Mouse (Mus musculus) midbrain, embryonic 10.5 days (tissue): ENCODE measurements around the gene Abcb11. TPM values are rescaled to one million over a fixed set of nuclear protein-coding genes. Genes with fewer than 3 reads are reported as not detected.
"Not testable (repeated sequence)": the region's sequence is repeated elsewhere in the genome, so short reads cannot be mapped to it uniquely, and the experiment has no call there.

Experiments
- DNase-seq: peaks from one replicate; pipeline ENCODE4 v3.0.0-alpha.2; 2017; ENCODE audit warnings: low spot score
- H3K27ac ChIP-seq: fragments of 300-500 bp; sonication (generic); replicated peaks from 2 replicates; pipeline ENCODE4 v1.5.1; 2016; ENCODE audit warnings: mild to moderate bottlenecking
- H3K27me3 ChIP-seq: fragments of 300-500 bp; sonication (generic); 2 replicates; pipeline ENCODE4 v1.6.1; 2016; ENCODE audit warnings: low read depth, mild to moderate bottlenecking; ENCODE audit not compliant: poor library complexity, severe bottlenecking
- H3K36me3 ChIP-seq: fragments of 300-500 bp; sonication (generic); 2 replicates; pipeline ENCODE4 v1.6.1; 2016; ENCODE audit warnings: mild to moderate bottlenecking, moderate library complexity
- H3K4me1 ChIP-seq: fragments of 300-500 bp; sonication (generic); 2 replicates; pipeline ENCODE4 v1.6.1; 2016
- H3K4me3 ChIP-seq: fragments of 300-500 bp; sonication (generic); 2 replicates; pipeline ENCODE4 v1.5.1; 2016; ENCODE audit warnings: mild to moderate bottlenecking, moderate library complexity
- H3K9me3 ChIP-seq: fragments of 300-500 bp; sonication (generic); replicated peaks from 2 replicates; pipeline ENCODE4 v1.6.1; 2016; ENCODE audit warnings: mild to moderate bottlenecking
- WGBS: fragments of 180-500 bp; shearing (Covaris S2); methylation state at CpG from one replicate; pipeline ENCODE4 v1.1.7; 2016; 5-methylcytosine and 5-hydroxymethylcytosine counted together
- polyA plus RNA-seq: library from polyadenylated mRNA; unstranded; fragments of >200 nt; fragmentation: Nextera tagmentation; extraction: Ambion mirVana; gene quantifications from 2 replicates; pipeline ENCODE4 v1.2.1, GENCODE M21; 2016

The Abcb11 gene
- polyA plus RNA-seq, 1 experiment from 2014 or later: not detected

DNA sequence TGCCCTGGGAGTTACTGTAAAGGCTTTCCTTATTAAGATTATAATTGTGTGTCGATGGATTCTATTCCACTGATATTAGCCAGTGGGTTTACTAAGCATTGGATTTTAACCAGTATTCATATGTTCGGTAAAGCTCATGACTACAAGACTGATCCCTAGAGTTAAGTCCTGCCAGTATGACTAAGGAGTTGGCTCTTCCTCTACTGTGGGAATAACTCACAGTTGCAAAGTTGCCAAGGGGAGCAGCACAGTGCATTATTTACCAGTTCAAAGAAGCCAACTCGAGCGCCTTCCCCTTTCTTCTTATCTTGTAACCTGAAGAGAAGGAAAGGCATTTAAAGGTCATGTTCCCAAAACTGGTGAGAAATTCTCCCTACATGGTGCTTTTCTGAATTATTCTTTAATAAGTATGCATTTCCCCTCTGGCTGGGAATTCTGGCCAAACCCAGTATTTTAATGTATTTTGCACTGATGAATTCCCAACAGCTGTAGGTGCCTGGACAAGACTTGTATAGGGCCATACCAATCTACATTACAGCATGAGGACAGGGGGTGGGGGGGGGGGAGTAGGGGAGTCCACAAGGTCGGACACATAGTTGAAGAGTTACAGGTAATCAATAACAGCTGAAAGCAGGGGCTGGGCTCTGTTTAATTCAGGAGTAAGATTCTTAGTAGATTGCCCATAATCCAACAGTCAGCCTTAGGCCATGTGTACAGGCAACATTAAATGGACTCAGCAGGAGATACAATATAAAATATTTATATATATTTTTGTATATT is 17.3 kb downstream of the Abcb11 start:
- DNase-seq: no peak
- Histone ChIP-seq H3K27ac (no peak overlapping the region), H3K27me3 (no peaks in the 10 kb centered on the region), H3K4me1 (peaks cover 10% of the 10 kb centered on the region), H3K9me3 (no peaks in the 10 kb centered on the region), H3K36me3 (no peaks in the 10 kb centered on the region), H3K4me3 (no peak overlapping the region)
- WGBS: 84% methylated on average over 5 of the region's 5 CpGs

DNA sequence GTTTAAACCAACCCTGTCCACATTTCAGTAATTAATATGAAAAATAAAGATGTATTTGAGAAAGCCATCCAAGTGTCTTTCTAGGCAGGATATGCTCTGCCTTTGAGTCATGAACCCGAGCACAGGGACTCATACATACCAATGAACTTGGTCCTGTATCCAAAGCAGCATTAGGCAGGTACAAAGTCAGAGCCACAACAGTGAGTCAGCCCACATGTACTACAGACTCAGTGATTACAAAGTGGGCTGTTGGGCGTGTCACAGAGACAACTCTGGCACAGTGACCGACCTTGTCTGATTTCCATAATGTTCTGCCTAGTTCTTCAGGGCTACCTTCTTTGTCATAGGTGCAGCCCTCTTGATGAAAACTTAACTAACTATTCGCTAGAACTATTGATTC is 19.4 kb downstream of the Abcb11 start:
- Histone ChIP-seq H3K9me3 (no peaks in the 10 kb centered on the region), H3K4me3 (no peak overlapping the region), H3K27me3 (no peaks in the 10 kb centered on the region), H3K4me1 (no peaks in the 10 kb centered on the region), H3K36me3 (no peaks in the 10 kb centered on the region), H3K27ac (no peak overlapping the region)
- 89% methylated on average over 4 of the region's 4 CpGs for WGBS
- DNase-seq: no peak

DNA sequence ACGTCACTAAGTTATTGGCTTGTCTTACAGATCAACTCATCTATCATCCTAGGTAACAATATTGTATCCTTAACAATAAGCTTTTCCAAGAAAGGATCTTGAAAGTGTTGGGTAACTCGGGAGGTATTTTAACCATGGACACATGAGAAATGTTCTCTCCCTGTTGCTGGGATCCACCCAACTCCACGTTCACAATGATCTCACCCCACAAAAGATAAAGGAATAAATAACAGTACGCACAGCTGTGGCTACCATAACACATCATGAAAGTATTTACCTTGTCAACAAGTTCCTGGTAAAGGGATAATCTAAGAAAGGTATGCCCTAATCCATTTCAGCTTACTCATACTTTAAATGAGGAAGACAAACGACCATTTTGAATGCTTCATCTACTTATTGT is 21.0 kb downstream of the Abcb11 start:
- Histone ChIP-seq H3K36me3 (no peaks in the 10 kb centered on the region), H3K27ac (no peak overlapping the region), H3K4me1 (no peaks in the 10 kb centered on the region), H3K9me3 (no peaks in the 10 kb centered on the region), H3K4me3 (no peak overlapping the region), H3K27me3 (no peaks in the 10 kb centered on the region)
- no peak for DNase-seq
- WGBS: 79% methylated on average over 5 of the region's 5 CpGs

DNA sequence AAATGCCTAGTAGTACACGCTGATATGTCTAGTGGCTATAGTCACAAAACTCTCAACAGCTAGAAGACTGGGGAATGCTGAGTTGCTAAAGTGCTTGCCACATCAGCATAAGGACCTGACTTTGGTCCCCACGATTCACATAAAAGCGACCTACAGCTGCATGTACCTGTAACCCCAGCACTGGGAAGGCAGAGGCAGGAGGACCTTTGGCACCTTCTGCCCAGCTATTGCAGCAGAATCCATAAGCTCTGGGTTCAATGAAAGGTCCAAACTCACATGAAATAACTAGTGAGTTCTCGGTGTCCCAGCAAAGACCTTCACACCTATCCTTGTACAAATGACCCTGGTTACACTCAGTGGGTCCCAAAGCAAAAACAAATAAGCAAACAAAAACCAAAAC is 31.1 kb downstream of the Abcb11 start:
- H3K27ac ChIP-seq: no peak overlapping the region
- WGBS: 91% methylated on average over 4 of the region's 4 CpGs
- H3K36me3 ChIP-seq: no peaks in the 10 kb centered on the region
- no peak for DNase-seq
- no peaks in the 10 kb centered on the region for H3K27me3 ChIP-seq
- no peak overlapping the region for H3K4me3 ChIP-seq
- no peaks in the 10 kb centered on the region for H3K4me1 ChIP-seq
- no peaks in the 10 kb centered on the region for H3K9me3 ChIP-seq

DNA sequence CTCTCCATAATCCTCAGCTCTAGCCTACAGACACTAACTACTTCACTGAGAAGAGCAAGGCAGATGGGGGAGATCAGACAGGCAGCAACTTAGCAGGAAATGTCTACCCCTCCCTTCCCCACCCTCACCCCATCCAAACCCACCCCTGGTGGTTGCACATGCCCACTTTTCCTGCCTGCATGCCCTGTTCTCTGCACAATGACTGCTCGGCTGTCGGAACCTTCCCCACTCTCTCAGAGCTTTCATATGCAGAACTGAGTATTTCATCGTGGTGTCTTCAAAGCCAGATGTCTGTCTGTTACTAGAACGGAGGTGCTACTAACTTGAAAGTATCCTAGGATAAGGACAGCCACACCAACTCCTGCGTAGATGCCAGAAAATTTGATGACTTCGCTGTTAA is 34.3 kb downstream of the Abcb11 start:
- 80% methylated on average over 6 of the region's 6 CpGs for WGBS
- H3K4me3 ChIP-seq: no peak overlapping the region
- no peaks in the 10 kb centered on the region for H3K9me3 ChIP-seq

DNA sequence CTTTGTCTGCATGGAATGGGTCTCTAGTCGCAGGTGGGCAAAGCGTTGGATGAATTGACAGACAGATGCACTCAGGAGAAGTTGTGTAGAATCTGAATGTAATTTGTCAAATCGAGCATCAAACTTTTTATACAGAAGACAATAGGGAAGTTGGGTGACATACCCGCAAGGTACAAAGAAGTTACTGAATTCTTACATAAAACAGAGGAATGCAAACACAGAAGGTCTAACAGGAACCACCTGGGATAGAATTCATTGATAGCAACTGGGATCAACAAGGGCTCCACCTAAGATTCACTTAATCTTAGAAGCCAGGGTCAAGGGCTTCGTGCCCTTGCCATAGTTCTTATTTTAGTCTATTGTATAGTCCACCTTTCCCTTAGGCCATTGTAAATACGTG is 41.8 kb downstream of the Abcb11 start:
- not testable (repeated sequence) for H3K36me3 ChIP-seq, H3K4me3 ChIP-seq, H3K4me1 ChIP-seq, H3K27me3 ChIP-seq, DNase-seq, H3K27ac ChIP-seq, H3K9me3 ChIP-seq
- WGBS: 93% methylated on average over 6 of the region's 6 CpGs

More for the DNA sequence above, 34.3 kb downstream of the Abcb11 start:
- Histone ChIP-seq H3K36me3 (no peaks in the 10 kb centered on the region), H3K27ac (no peak overlapping the region), H3K27me3 (no peaks in the 10 kb centered on the region), H3K4me1 (no peaks in the 10 kb centered on the region)
- DNase-seq: no peak

DNA sequence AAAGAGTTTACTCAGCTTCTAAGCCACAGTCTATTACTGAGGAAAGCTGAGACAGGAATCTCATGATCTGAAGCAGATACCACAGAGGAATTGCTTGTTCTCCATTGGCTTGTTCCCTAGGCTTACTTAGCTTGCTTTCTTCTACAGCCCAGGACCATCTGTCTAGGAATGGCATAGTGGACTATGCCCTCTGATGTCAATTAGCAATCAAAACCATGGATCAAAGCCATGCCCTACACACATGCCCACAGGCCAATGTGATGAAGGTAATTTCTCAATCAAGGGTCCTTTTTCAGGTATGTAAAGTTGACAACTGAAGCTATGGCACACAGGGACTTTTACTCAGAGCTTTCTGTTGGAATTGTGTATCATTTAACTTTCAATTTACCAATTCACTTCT is 47.9 kb downstream of the Abcb11 start:
- no peaks in the 10 kb centered on the region for H3K27me3 ChIP-seq
- no peak for DNase-seq
- H3K36me3 ChIP-seq: no peaks in the 10 kb centered on the region
- H3K4me1 ChIP-seq: no peaks in the 10 kb centered on the region
- no peak overlapping the region for H3K4me3 ChIP-seq
- H3K27ac ChIP-seq: no peak overlapping the region
- H3K9me3 ChIP-seq: no peaks in the 10 kb centered on the region

DNA sequence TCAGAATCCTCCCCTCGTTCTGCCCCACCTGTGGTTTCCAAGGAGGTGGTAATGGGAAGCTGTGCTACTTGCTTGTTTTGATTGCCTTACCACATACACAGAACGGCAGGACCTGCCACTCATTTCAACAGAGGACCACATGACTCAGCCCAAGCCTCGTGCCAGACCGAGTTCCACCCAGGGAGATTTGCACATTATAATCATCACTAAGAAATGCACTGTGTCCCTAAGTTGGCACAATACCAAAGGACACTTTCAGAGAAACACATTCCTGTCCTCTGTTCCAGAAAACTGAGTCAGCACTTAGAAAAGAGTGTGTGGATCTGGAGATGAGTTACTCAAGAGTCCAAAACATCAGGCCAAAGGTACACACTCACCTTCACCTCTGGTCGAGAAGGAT is 53.4 kb downstream of the Abcb11 start:
- Histone ChIP-seq H3K9me3 (no peaks in the 10 kb centered on the region), H3K4me1 (no peaks in the 10 kb centered on the region), H3K27ac (no peak overlapping the region), H3K4me3 (no peak overlapping the region), H3K36me3 (no peaks in the 10 kb centered on the region), H3K27me3 (no peaks in the 10 kb centered on the region)
- DNase-seq: no peak
- WGBS: 74% methylated on average over 5 of the region's 5 CpGs

DNA sequence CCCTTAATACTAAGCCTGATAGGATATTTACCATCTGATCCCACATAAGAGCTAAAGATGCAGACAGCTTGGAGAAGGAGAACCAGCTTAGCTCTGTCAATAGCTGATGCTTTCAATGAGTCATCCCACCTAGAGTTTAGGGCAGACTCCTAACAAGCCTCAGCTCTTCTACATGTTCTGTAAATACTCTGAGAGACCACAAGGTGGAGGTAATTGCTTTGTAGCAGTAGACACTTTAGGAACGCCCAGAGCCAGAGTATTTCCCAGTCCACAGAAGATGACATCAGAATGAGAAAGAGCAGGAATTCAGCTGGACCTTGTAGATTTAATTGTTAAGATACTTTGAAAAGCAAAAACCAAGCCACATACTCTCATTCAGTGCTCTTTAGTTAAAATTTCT is 66.5 kb downstream of the Abcb11 start:
- H3K27me3 ChIP-seq: no peaks in the 10 kb centered on the region
- H3K27ac ChIP-seq: no peak overlapping the region
- H3K4me1 ChIP-seq: no peaks in the 10 kb centered on the region
- no peaks in the 10 kb centered on the region for H3K36me3 ChIP-seq
- H3K4me3 ChIP-seq: no peak overlapping the region
- 12% methylated on average over 1 of the region's 1 CpGs for WGBS
- DNase-seq: no peak
- no peaks in the 10 kb centered on the region for H3K9me3 ChIP-seq

DNA sequence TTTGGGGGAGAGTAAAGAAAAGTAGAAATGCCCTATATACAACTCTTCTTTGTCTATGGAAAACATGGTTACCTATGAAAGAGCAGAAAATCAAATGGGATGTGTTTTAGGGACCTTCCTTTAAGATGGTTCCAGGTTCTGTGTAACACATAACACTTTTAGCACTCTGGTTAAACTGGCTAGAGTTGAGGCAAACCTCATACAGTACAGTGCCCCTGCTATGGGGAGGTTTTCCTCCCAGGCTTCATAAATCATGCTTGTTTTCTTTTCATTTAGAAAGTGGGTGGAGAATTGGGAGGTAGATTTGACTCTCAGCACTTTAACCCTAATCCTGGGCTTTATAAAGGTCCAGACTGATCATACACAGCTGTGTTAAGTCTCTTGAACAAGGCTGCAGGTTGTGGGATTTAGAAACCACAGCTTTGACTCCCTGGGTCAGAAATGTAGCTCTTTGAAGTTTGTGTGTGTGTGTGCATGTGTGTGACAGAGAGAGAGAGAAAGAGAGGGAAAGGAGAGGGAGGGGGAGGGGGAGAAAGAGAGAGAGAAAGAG is 78.3 kb downstream of the Abcb11 start:
- H3K27me3 ChIP-seq: no peaks in the 10 kb centered on the region
- no peak for DNase-seq
- H3K9me3 ChIP-seq: no peaks in the 10 kb centered on the region
- H3K27ac ChIP-seq: no peak overlapping the region
- no peaks in the 10 kb centered on the region for H3K36me3 ChIP-seq
- no peak overlapping the region for H3K4me3 ChIP-seq
- H3K4me1 ChIP-seq: no peaks in the 10 kb centered on the region

DNA sequence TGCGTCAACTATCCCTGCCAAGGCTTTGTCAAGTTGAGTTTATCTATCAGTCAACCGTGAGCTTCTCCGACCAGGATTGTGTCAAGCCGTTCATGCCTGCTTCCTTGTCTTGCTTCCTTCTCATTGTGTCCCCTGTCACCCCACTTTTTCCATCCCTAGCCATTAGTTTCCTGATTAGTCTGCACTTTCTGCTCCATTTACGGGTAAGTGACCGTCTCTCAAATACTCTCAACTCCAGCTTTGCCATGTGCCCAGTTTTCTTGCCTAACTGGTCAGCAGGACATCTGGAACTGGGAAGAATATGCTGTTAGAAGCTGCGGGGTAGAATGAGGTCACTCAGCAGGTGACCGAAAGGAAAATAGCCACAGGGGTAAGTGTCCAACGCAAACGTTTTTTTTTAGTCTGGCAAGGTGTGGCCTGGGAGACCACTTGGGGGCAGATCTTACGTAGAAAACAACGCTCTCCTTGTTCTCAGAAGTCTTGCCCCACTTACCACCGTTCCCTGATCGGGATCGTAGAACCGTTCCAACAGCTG is 94.1 kb downstream of the Abcb11 start:
- WGBS: 59% methylated on average over 16 of the region's 16 CpGs
- no peaks in the 10 kb centered on the region for H3K27me3 ChIP-seq
- peaks cover 21% of the 10 kb centered on the region for H3K4me1 ChIP-seq
- no peak overlapping the region for H3K27ac ChIP-seq
- no peaks in the 10 kb centered on the region for H3K36me3 ChIP-seq
- no peaks in the 10 kb centered on the region for H3K9me3 ChIP-seq
- no peak for DNase-seq
- no peak overlapping the region for H3K4me3 ChIP-seq

DNA sequence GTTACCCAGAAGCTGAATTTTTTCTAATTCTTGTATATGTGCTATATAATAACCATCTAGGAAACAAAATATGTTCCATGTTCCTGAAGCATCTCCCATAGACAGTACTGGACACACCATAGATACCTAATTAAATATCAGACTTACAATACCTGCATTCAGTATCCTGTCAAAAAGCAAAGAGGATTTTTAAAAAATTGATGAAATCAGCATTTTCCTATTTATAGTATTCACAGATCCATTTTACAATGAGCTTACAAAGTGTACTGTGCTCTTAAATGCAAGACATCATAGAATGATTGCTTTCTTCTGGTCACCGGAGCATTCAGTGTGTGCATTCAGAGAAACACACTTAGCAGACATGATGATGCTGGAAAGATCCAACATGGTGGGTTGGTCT is 95.3 kb downstream of the Abcb11 start:
- DNase-seq: no peak
- H3K36me3 ChIP-seq: no peaks in the 10 kb centered on the region
- H3K27me3 ChIP-seq: no peaks in the 10 kb centered on the region
- no peak overlapping the region for H3K4me3 ChIP-seq
- 96% methylated on average over 1 of the region's 1 CpGs for WGBS
- H3K4me1 ChIP-seq: peaks cover 21% of the 10 kb centered on the region
- no peaks in the 10 kb centered on the region for H3K9me3 ChIP-seq
- no peak overlapping the region for H3K27ac ChIP-seq

DNA sequence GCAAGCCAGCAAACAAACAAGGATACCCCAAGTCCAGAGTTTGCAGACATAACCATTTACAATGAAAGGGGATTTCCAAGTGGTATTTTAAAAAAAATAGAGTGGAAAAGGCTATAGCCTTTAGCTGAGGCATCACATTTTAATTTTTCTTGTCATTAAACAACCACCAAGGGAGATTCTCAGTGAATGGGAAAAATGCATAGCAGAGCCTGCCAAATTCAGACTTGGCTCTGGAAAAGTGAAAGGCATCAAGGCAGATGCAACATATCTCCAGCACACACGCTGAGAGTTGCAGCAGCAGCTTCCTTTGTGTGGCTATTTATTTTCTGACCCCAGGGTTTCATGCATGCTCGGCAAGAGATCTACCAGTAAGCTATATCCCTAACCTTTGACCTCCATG is 97.5 kb downstream of the Abcb11 start:
- H3K27me3 ChIP-seq: no peaks in the 10 kb centered on the region
- WGBS: 25% methylated on average over 2 of the region's 2 CpGs
- no peaks in the 10 kb centered on the region for H3K36me3 ChIP-seq
- no peak overlapping the region for H3K4me3 ChIP-seq
- DNase-seq: no peak
- peaks cover 21% of the 10 kb centered on the region for H3K4me1 ChIP-seq
- H3K27ac ChIP-seq: no peak overlapping the region
- H3K9me3 ChIP-seq: no peaks in the 10 kb centered on the region
